Comparison of ENCODE assay signal across 8 mouse cellular contexts in the genomic region with DNA sequence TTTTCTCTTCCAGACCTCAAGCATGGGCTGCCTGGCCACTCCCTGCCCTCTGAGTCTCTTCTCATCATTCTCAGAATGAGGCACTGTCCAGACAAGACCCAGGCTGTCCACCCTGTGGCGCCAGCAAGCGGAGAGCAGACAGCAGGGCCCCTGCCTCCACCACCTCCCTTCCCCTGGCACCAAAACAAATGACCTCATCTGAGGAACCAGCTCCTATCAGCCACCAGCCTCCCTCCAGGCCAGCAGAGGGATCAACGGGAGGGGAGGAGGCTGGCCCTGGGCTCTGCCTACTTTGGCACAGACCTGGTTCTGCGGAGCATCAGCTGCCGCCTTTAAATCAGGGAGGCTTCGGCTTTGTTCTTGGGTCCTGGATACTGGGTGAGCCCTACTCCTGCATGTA. TPM values are rescaled to one million over a fixed set of nuclear protein-coding genes. Genes with fewer than 3 reads are reported as not detected.
DNase-seq lines count a peak whose midpoint lies in the region; ATAC-seq and TF ChIP-seq lines count a peak whose summit lies in the region.

No protein-coding gene starts in this region.

- H3K4me3 ChIP-seq in embryonic fibroblast, embryonic 13.5 days (ENCODE audit: insufficient read depth, low read length): no peak overlapping the region
- no peak overlapping the region for H3K4me3 ChIP-seq in heart, postnatal 0 days (ENCODE audit: low read depth, low read length)
- H3K4me3 ChIP-seq in left cerebral cortex, adult 2 months: no peak overlapping the region
- H3K4me3 ChIP-seq in neural tube, embryonic 11.5 days (ENCODE audit: low read depth, low read length): no peak overlapping the region

- no peak for TF ChIP-seq POLR2A in embryonic fibroblast, embryonic 13.5 days (IDR thresholded peaks at IDR 0.05; ENCODE audit: low read depth, low read length)

- H3K9me3 ChIP-seq in heart, postnatal 0 days (replicated peaks; ENCODE audit: control insufficient read depth, low read length): no peaks in the 10 kb centered on the region
- no peaks in the 10 kb centered on the region for H3K9me3 ChIP-seq in neural tube, embryonic 11.5 days (ENCODE audit: control insufficient read depth, low read length)

- WGBS in heart, postnatal 0 days: 4% methylated on average over 6 of the region's 6 CpGs
- WGBS in neural tube, embryonic 11.5 days: 48% methylated on average over 6 of the region's 6 CpGs

- no peak overlapping the region for H3K9ac ChIP-seq in heart, postnatal 0 days (replicated peaks; ENCODE audit: low read depth, low read length)
- H3K9ac ChIP-seq in neural tube, embryonic 11.5 days (ENCODE audit: low read length): no peak overlapping the region

- TF ChIP-seq EP300 in heart, postnatal 0 days (IDR thresholded peaks at IDR 0.05; ENCODE audit: low read depth): peak; percentile 43; the same call in 1 of the 2 replicates

- H3K27me3 ChIP-seq in heart, postnatal 0 days (ENCODE audit: control insufficient read depth, insufficient read depth, low read length): no peaks in the 10 kb centered on the region
- H3K27me3 ChIP-seq in neural tube, embryonic 11.5 days (ENCODE audit: control insufficient read depth, insufficient read depth, low read length): no peaks in the 10 kb centered on the region

- intact Hi-C loops in left cerebral cortex, adult 2 months (cut with DNase I): no loop called here

- H3K4me1 ChIP-seq in embryonic fibroblast, embryonic 13.5 days (ENCODE audit: control insufficient read depth, insufficient read depth, low read length): no peaks in the 10 kb centered on the region
- H3K4me1 ChIP-seq in heart, postnatal 0 days (ENCODE audit: control insufficient read depth, insufficient read depth): peaks cover 3% of the 10 kb centered on the region; the same call in 1 of the 2 replicates
- no peaks in the 10 kb centered on the region for H3K4me1 ChIP-seq in neural tube, embryonic 11.5 days (ENCODE audit: control insufficient read depth, insufficient read depth, low read length)

- TF ChIP-seq CTCF in embryonic fibroblast, embryonic 13.5 days (IDR thresholded peaks at IDR 0.05; ENCODE audit: borderline replicate concordance, insufficient read depth, low read length): 0 out of 2 replicates have a peak, but pooled peaks have one; percentile 5
- peak; percentile 63 for TF ChIP-seq CTCF in heart, postnatal 0 days (IDR thresholded peaks at IDR 0.05; ENCODE audit: low read depth)
- TF ChIP-seq CTCF in left cerebral cortex, adult 2 months (IDR thresholded peaks at IDR 0.05): no peak; the same call in none of the 2 replicates

- no peak overlapping the region for H3K27ac ChIP-seq in embryonic fibroblast, embryonic 13.5 days (ENCODE audit: insufficient read depth, low read length)
- peak overlapping the region; percentile 61 for H3K27ac ChIP-seq in heart, postnatal 0 days (ENCODE audit: low read depth)
- H3K27ac ChIP-seq in left cerebral cortex, adult 2 months: no peak overlapping the region
- H3K27ac ChIP-seq in neural tube, embryonic 11.5 days (ENCODE audit: low read depth, low read length): no peak overlapping the region

- no peaks in the 10 kb centered on the region for H3K36me3 ChIP-seq in heart, postnatal 0 days (replicated peaks; ENCODE audit: control insufficient read depth, insufficient read depth, low read length)
- H3K36me3 ChIP-seq in neural tube, embryonic 11.5 days (ENCODE audit: control insufficient read depth, insufficient read depth, low read length): no peaks in the 10 kb centered on the region

- peak; percentile 97 for ATAC-seq in heart, postnatal 0 days (ENCODE audit: insufficient read depth, low read depth)
- no peak for ATAC-seq in neural tube, embryonic 11.5 days (ENCODE audit: insufficient read depth, low FRiP score, low TSS enrichment)

- peak; percentile 7 to 39 for DNase-seq in frontal cortex, adult 2 months (ENCODE audit: extremely low spot score in 1 of 2, low spot score in 1 of 2)
- no peak for DNase-seq in frontal cortex, postnatal 25 days (ENCODE audit: low spot score in 2 of 2)
- DNase-seq in adrenal gland, postnatal 36 days: peak; percentile 78 to 86
- peak; percentile 97 for DNase-seq in heart, postnatal 0 days (ENCODE audit: low spot score)
- DNase-seq in left cerebral cortex, adult 2 months (ENCODE audit: extremely low spot score in 1 of 2, low spot score in 2 of 2): peak; percentile 16 to 32
- peak; percentile 19 for DNase-seq in neural tube, embryonic 11.5 days (ENCODE audit: low spot score)
- DNase-seq in adipocyte (ENCODE audit: low spot score): no peak

- no peak overlapping the region for H3K4me2 ChIP-seq in heart, postnatal 0 days (ENCODE audit: low read depth, low read length)
- no peak overlapping the region for H3K4me2 ChIP-seq in neural tube, embryonic 11.5 days (ENCODE audit: low read depth)

RNA-seq across cellular contexts. Expression of gene Defb30, which starts 5.0 kb away (rescaled TPM):
- not detected in 2 replicates for polyA plus RNA-seq in frontal cortex, adult 2 months (2012; rRNA removed)
- not detected for total RNA-seq in adrenal gland, postnatal 36 days (2021)
- not detected in 2 replicates for polyA plus RNA-seq in embryonic fibroblast, embryonic 13.5 days (2011; ENCODE audit: insufficient read length, low read depth, missing spikeins)
- not detected in 2 replicates for total RNA-seq in heart, postnatal 0 days (2014; rRNA removed; ENCODE audit: low replicate concordance)
- not detected in 2 replicates for polyA plus RNA-seq in heart, postnatal 0 days (2015; fragmentation: Nextera tagmentation; extraction: Ambion mirVana)
- not detected for total RNA-seq in left cerebral cortex, adult 2 months (2021)
- polyA plus RNA-seq in neural tube, embryonic 11.5 days (2014; fragmentation: Nextera tagmentation; extraction: Ambion mirVana): not detected in 2 replicates

RNA-seq across cellular contexts. Expression of gene Defb42, which starts 7.9 kb away (rescaled TPM):
- polyA plus RNA-seq in frontal cortex, adult 2 months (2012; rRNA removed): 0.36 and 0.44 TPM in 2 replicates
- total RNA-seq in adrenal gland, postnatal 36 days (2021): under 1 TPM; 0.17 to 0.20 TPM
- polyA plus RNA-seq in embryonic fibroblast, embryonic 13.5 days (2011; ENCODE audit: insufficient read length, low read depth, missing spikeins): not detected in 2 replicates
- total RNA-seq in heart, postnatal 0 days (2014; rRNA removed; ENCODE audit: low replicate concordance): not detected in 2 replicates
- polyA plus RNA-seq in heart, postnatal 0 days (2015; fragmentation: Nextera tagmentation; extraction: Ambion mirVana): 0.88 and 1.1 TPM in 2 replicates
- total RNA-seq in left cerebral cortex, adult 2 months (2021): not detected
- not detected in 2 replicates for polyA plus RNA-seq in neural tube, embryonic 11.5 days (2014; fragmentation: Nextera tagmentation; extraction: Ambion mirVana)

RNA-seq across cellular contexts. Expression of gene Defb43, which starts 43.2 kb away (rescaled TPM):
- not detected in 2 replicates for polyA plus RNA-seq in frontal cortex, adult 2 months (2012; rRNA removed)
- total RNA-seq in adrenal gland, postnatal 36 days (2021): not detected
- polyA plus RNA-seq in embryonic fibroblast, embryonic 13.5 days (2011; ENCODE audit: insufficient read length, low read depth, missing spikeins): not detected in 2 replicates
- total RNA-seq in heart, postnatal 0 days (2014; rRNA removed; ENCODE audit: low replicate concordance): not detected in 2 replicates
- polyA plus RNA-seq in heart, postnatal 0 days (2015; fragmentation: Nextera tagmentation; extraction: Ambion mirVana): not detected in 2 replicates
- total RNA-seq in left cerebral cortex, adult 2 months (2021): not detected
- polyA plus RNA-seq in neural tube, embryonic 11.5 days (2014; fragmentation: Nextera tagmentation; extraction: Ambion mirVana): not detected in 2 replicates

RNA-seq across cellular contexts. Expression of gene Defb47, which starts 56.9 kb away (rescaled TPM):
- 0.76 TPM in 1 of 2 replicates, not detected in the other for polyA plus RNA-seq in frontal cortex, adult 2 months (2012; rRNA removed)
- total RNA-seq in adrenal gland, postnatal 36 days (2021): not detected
- polyA plus RNA-seq in embryonic fibroblast, embryonic 13.5 days (2011; ENCODE audit: insufficient read length, low read depth, missing spikeins): not detected in 2 replicates
- total RNA-seq in heart, postnatal 0 days (2014; rRNA removed; ENCODE audit: low replicate concordance): not detected in 2 replicates
- polyA plus RNA-seq in heart, postnatal 0 days (2015; fragmentation: Nextera tagmentation; extraction: Ambion mirVana): not detected in 2 replicates
- total RNA-seq in left cerebral cortex, adult 2 months (2021): not detected
- not detected in 2 replicates for polyA plus RNA-seq in neural tube, embryonic 11.5 days (2014; fragmentation: Nextera tagmentation; extraction: Ambion mirVana)

Comparison
In these comparisons a context has a peak if more than half of its experiments do, and no peak if none do; other contexts are left out.
1. DNase-seq: peak in frontal cortex, adult 2 months (2 of 2), adrenal gland, postnatal 36 days (2 of 2), heart, postnatal 0 days (single experiment), left cerebral cortex, adult 2 months (2 of 2) and neural tube, embryonic 11.5 days (single experiment); none in frontal cortex, postnatal 25 days (0 of 2) and adipocyte (single experiment).